Mouse (Mus musculus) kidney, postnatal 0 days (tissue): ENCODE results near the gene Slc31a2. TPM values are rescaled to one million over a fixed set of nuclear protein-coding genes. Genes with fewer than 3 reads are reported as not detected.
"Not testable (repeated sequence)": the region's sequence is repeated elsewhere in the genome, so short reads cannot be mapped to it uniquely, and the experiment has no call there.

Source experiments
- ATAC-seq: fragments of 200-750 bp; cut with Nextera tagmentation; replicated peaks from 2 replicates; pipeline ENCODE4 v1.8.0; 2017; ENCODE audit warnings: low read depth, moderate number of reproducible peaks, moderate TSS enrichment, moderate library complexity; ENCODE audit not compliant: low FRiP score
- DNase-seq: peaks from one replicate; pipeline ENCODE4 v3.0.0-alpha.2; 2016; ENCODE audit warnings: low spot score
- H3K27ac ChIP-seq: fragments of 300-500 bp; sonication (generic); 2 replicates; pipeline ENCODE4 v1.5.1; 2014; ENCODE audit warnings: mild to moderate bottlenecking
- H3K27me3 ChIP-seq: fragments of 300-500 bp; sonication (generic); 2 replicates; pipeline ENCODE4 v1.6.1; 2014; ENCODE audit warnings: low read length, mixed read lengths; ENCODE audit not compliant: insufficient read depth
- H3K36me3 ChIP-seq: fragments of 300-500 bp; sonication (generic); 2 replicates; pipeline ENCODE4 v1.6.1; 2014; ENCODE audit warnings: low read length, mixed read lengths; ENCODE audit not compliant: insufficient read depth
- H3K4me1 ChIP-seq: fragments of 300-500 bp; sonication (generic); replicated peaks from 2 replicates; pipeline ENCODE4 v1.6.1; 2014; ENCODE audit warnings: antibody characterized with exemption, low read length, mixed read lengths; ENCODE audit not compliant: insufficient read depth
- H3K4me2 ChIP-seq: fragments of 300-500 bp; sonication (generic); 2 replicates; pipeline ENCODE4 v1.6.1; 2014; ENCODE audit warnings: mild to moderate bottlenecking, low read length, moderate library complexity, mixed read lengths
- H3K4me3 ChIP-seq: fragments of 300-500 bp; sonication (generic); replicated peaks from 2 replicates; pipeline ENCODE4 v1.5.1; 2014; ENCODE audit warnings: low read depth, low read length
- H3K9ac ChIP-seq: fragments of 300-500 bp; sonication (generic); 2 replicates; pipeline ENCODE4 v1.6.1; 2014; ENCODE audit warnings: low read depth, low read length
- H3K9me3 ChIP-seq: fragments of 300-500 bp; sonication (generic); replicated peaks from 2 replicates; pipeline ENCODE4 v1.6.1; 2016; ENCODE audit warnings: low read length, inconsistent platforms, mixed read lengths
- CTCF ChIP-seq: IDR thresholded peaks from 2 replicates; pipeline ENCODE4 v1.5.1; 2016; ENCODE audit warnings: antibody characterized with exemption, low read depth, mild to moderate bottlenecking, moderate library complexity
- WGBS: fragments of 180-500 bp; shearing (Covaris S2); extraction: QIAGEN DNeasy Blood & Tissue Kit; methylation state at CpG from one replicate; pipeline ENCODE4 v1.1.7; 2014; 5-methylcytosine and 5-hydroxymethylcytosine counted together
- polyA plus RNA-seq: library from polyadenylated mRNA; unstranded; fragments of >200 nt; fragmentation: Nextera tagmentation; extraction: Ambion mirVana; gene quantifications from 2 replicates; pipeline ENCODE4 v1.2.1, GENCODE M21; 2015

Gene Slc31a2
- polyA plus RNA-seq, 1 experiment from 2014 or later, result 18.1 TPM

DNA sequence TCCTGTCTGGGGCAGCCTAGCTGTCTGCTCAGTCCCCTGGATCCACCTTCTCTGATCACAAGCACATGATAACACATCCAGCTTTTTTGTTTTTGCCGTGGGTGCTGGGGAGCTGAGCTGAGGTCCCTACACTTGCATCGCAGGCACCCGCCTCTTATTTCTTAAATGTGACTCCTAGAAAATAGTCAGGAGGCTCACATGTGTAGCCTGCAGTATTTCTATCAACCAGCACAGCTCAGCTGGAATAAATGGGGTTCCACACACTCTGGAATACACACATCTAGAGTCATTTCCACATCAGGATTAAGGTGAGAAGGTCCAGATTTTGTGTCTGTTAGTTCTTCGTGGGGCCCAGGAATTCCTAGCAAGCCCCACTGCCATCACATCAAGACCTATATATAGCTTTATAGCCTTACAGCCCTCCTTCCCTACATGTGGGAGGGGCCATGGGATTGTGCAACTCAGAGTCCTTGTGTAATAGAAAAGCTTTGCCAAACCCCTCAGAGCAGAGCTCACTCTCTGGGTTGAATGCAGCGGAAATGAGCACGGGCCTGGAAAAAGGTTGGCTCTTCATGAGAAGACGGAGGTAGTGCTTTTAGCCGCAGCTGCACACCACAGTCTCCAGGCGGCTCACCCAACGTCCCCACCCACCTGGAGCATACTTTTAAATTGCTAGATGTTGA, 2.9 kb downstream of the Slc31a2 start:
- DNase-seq (peak; percentile 14), ATAC-seq (no peak)
- Histone ChIP-seq H3K36me3 (no peaks in the 10 kb centered on the region), H3K4me2 (no peak overlapping the region), H3K27ac (no peak overlapping the region), H3K27me3 (no peaks in the 10 kb centered on the region), H3K4me3 (no peak overlapping the region), H3K9ac (no peak overlapping the region), H3K9me3 (no peaks in the 10 kb centered on the region), H3K4me1 (no peaks in the 10 kb centered on the region)
- 65% methylated on average over 10 of the region's 10 CpGs for WGBS
- TF ChIP-seq CTCF, result no peak

DNA sequence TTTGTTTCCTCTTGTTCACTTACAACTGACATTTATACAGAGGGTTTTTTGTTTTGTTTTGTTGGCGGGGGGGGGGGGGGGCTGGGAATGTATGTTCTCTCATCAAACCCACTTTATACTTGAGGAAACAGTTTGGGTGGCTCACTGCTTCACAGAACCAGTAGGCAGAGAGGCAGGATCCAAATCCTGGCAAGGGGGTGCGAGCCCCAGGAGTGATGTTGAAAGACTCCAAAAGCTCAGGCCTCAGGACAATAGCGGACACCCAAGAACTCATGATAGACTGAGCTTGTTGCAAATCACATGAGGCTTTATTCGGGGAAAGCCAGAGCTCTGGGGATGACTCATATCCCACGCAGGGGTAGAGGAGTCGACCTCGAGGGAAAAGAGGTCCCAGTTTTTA, 3.7 kb downstream of the Slc31a2 start:
- not testable (repeated sequence) for H3K27ac ChIP-seq, H3K9ac ChIP-seq, DNase-seq, H3K36me3 ChIP-seq, H3K4me2 ChIP-seq, H3K4me3 ChIP-seq, H3K27me3 ChIP-seq, H3K9me3 ChIP-seq, H3K4me1 ChIP-seq, ATAC-seq
- 79% methylated on average over 5 of the region's 7 CpGs for WGBS

- DNase-seq (no peak), ATAC-seq (no peak)
- no peaks in the 10 kb centered on the region for H3K27me3 ChIP-seq
- no peaks in the 10 kb centered on the region for H3K36me3 ChIP-seq
- H3K9me3 ChIP-seq, result no peaks in the 10 kb centered on the region
- no peak overlapping the region for H3K4me2 ChIP-seq
- H3K27ac ChIP-seq, result no peak overlapping the region
- no peak for TF ChIP-seq CTCF
- no peak overlapping the region for H3K9ac ChIP-seq
- 60% methylated on average over 10 of the region's 10 CpGs for WGBS
- no peak overlapping the region for H3K4me3 ChIP-seq
- no peaks in the 10 kb centered on the region for H3K4me1 ChIP-seq
Measured at GRCm38 (mm10) chr4:62267101-62267500, 4.7 kb downstream of the Slc31a2 start.

DNA sequence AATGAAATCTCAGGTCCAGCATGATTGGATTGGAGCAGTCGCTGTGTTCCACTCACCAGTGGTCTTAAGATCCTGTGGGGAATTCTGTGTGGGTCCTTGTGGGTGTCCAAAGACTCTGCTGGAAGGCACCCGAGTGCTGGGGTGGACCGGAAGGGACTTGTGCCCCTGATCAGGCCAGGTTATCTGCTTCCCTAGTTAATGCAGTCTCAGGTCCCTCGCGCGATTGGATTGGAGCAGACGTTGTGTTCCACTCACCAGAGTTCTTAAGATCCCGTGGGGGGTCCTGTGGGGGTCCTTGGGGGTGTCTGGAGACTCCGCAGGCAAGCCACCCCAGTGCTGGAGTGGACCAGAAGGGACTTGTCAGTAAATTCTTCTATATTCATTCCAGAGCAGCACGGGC, 10.3 kb downstream of the Slc31a2 start:
- Histone ChIP-seq H3K4me1 (no peaks in the 10 kb centered on the region; the same call in 1 of the 2 replicates), H3K4me3 (no peak overlapping the region), H3K4me2 (no peak overlapping the region), H3K27ac (no peak overlapping the region), H3K27me3 (no peaks in the 10 kb centered on the region), H3K36me3 (no peaks in the 10 kb centered on the region), H3K9ac (no peak overlapping the region), H3K9me3 (no peaks in the 10 kb centered on the region)
- no peak for DNase-seq
- TF ChIP-seq CTCF, result no peak
- ATAC-seq, result no peak
- WGBS, result 93% methylated on average over 10 of the region's 10 CpGs

GRCm38 (mm10) chr4:62273916-62274315, 11.6 kb downstream of the Slc31a2 start:
- ATAC-seq, result no peak
- WGBS, result 84% methylated on average over 10 of the region's 10 CpGs
- H3K4me1 ChIP-seq, result no peaks in the 10 kb centered on the region; the same call in 1 of the 2 replicates
- H3K4me2 ChIP-seq, result no peak overlapping the region
- H3K9me3 ChIP-seq, result no peaks in the 10 kb centered on the region
- no peak for TF ChIP-seq CTCF
- no peaks in the 10 kb centered on the region for H3K27me3 ChIP-seq
- no peak overlapping the region for H3K27ac ChIP-seq
- no peak overlapping the region for H3K4me3 ChIP-seq
- H3K36me3 ChIP-seq, result no peaks in the 10 kb centered on the region
- H3K9ac ChIP-seq, result no peak overlapping the region
- no peak for DNase-seq

DNA sequence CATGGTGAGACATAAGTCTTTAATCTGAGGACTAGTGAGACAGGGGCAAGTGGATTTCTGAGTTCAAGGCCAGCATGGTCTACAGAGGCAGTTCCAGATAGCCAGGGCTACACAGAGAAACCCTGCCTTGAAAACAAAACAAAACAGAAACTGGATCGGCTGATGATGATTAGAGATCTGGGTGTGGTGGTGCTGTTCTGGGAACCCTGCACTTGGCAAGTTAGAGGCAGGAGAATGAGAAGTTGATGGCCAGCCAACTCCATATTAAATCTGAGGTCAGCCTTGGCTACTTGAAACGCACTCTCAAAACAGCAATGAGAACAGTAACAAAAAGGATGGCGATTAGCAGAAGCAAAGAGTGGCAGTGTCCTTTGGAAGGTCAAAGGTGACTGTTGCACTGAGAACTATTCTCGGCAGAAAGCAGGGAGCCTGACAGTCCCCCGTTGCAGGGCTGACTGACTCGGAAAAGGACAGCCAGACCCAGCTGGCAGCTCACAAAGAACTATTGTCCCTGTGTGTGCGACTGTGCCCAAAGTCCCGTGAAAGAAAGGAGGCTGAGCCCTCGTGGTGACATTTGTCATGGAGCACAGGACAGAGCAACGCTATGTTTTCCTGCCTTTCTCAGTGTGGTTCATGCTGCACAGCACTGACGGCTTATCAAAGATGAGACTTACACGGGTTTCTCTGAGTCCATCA, 12.6 kb downstream of the Slc31a2 start:
- WGBS, result 26% methylated on average over 12 of the region's 12 CpGs
- no peak overlapping the region for H3K4me2 ChIP-seq
- no peaks in the 10 kb centered on the region for H3K9me3 ChIP-seq
- DNase-seq (no peak), ATAC-seq (no peak)
- H3K27ac ChIP-seq, result no peak overlapping the region
- H3K4me1 ChIP-seq, result no peaks in the 10 kb centered on the region; the same call in 1 of the 2 replicates
- H3K4me3 ChIP-seq, result no peak overlapping the region
- no peaks in the 10 kb centered on the region for H3K36me3 ChIP-seq
- no peak for TF ChIP-seq CTCF
- no peaks in the 10 kb centered on the region for H3K27me3 ChIP-seq
- H3K9ac ChIP-seq, result no peak overlapping the region
